Mouse (Mus musculus) lung, adult 18-20 months (tissue): ENCODE measurements at regions not wholly inside any gene's neighbourhood (a gene's known extent, or its start where the extent isn't known, plus 50 kb on each side); places are given as distances from the start of the nearest gene placed in this dataset.

Experiments used
- DNase-seq, 2 experiments: peaks; one replicate each; pipeline ENCODE4 v3.0.0; 2022; ENCODE audit warnings: mixed read lengths in 2 of 2

DNA sequence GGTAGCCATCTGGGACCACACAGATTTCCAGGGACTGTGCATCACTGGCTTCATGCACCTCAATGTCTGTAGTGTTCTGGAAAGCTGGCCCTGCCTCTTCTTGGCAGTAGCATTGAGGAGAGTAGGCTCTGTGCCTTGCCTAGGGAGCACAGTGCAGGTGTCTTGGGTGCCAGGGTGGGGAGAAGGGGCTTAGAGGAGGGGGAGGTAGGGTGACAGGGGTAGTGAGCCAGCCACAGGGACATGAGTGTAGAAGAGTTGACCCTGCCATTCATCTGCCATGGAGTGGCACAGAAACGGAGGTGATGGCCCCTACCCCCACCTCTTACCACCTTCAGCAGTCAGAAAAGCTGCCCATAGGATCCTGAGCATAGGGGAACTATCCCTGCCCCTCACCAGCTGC lies 235.4 kb upstream of the Gli3 start:
- no peak for DNase-seq
